Mouse (Mus musculus) CH12.LX (cell line): ENCODE results near the gene Cfap97d1. TPM values are rescaled to one million over a fixed set of nuclear protein-coding genes. Genes with fewer than 3 reads are reported as not detected.

Experiments
- DNase-seq: peaks from one replicate; pipeline ENCODE4 v3.0.0-alpha.2; 2013; ENCODE audit errors: extremely low read depth
- H3K27ac ChIP-seq: 2 replicates; pipeline ENCODE4 v1.5.1; 2012; ENCODE audit warnings: low read depth, mild to moderate bottlenecking, control low read depth, moderate library complexity; ENCODE audit not compliant: insufficient read depth
- H3K27me3 ChIP-seq: replicated peaks from 2 replicates; pipeline ENCODE3; 2012; ENCODE audit warnings: inconsistent platforms
- H3K36me3 ChIP-seq, 2 experiments: replicated peaks in 1 of 2; 2 replicates each; pipeline versions ENCODE3 to v1.6.1; 2012; ENCODE audit warnings: inconsistent platforms in 1 of 2, low read length in 1 of 2, mild to moderate bottlenecking in 1 of 2, mixed read lengths in 1 of 2, moderate library complexity in 1 of 2; ENCODE audit not compliant: control insufficient read depth in 1 of 2, insufficient read depth in 1 of 2
- H3K4me1 ChIP-seq, 2 experiments: 2 replicates each; pipeline ENCODE4 v1.6.1; 2012; ENCODE audit warnings: inconsistent platforms in 1 of 2, moderate library complexity in 1 of 2; ENCODE audit not compliant: insufficient read depth in 2 of 2, control insufficient read depth in 1 of 2
- H3K4me2 ChIP-seq: 2 replicates; pipeline ENCODE4 v1.6.1; 2012; ENCODE audit warnings: low read depth, mild to moderate bottlenecking, control low read depth; ENCODE audit not compliant: poor library complexity, insufficient read depth, severe bottlenecking
- H3K4me3 ChIP-seq, 3 experiments: fragments of 150-350 bp in 1 of 3; sonication (generic) in 1 of 3; replicated peaks in 1 of 3; 2 replicates each; pipeline versions ENCODE3 to v1.5.1; 2011 to 2012; ENCODE audit warnings: low read depth in 2 of 3, low read length in 2 of 3, mild to moderate bottlenecking in 2 of 3, moderate library complexity in 2 of 3, control low read depth in 1 of 3, improper control_type of control experiment in 1 of 3, inconsistent platforms in 1 of 3, mixed read lengths in 1 of 3; ENCODE audit not compliant: poor library complexity in 1 of 3
- H3K79me2 ChIP-seq: replicated peaks from 2 replicates; pipeline ENCODE4 v1.6.1; 2012; ENCODE audit warnings: mild to moderate bottlenecking, moderate library complexity; ENCODE audit not compliant: control insufficient read depth, poor library complexity, insufficient read depth, severe bottlenecking; ENCODE audit errors: extremely low read depth
- H3K9ac ChIP-seq: 2 replicates; pipeline ENCODE4 v1.6.1; 2012; ENCODE audit warnings: low read depth, mild to moderate bottlenecking, control low read depth, moderate library complexity; ENCODE audit not compliant: insufficient read depth
- H3K9me3 ChIP-seq: replicated peaks from 2 replicates; pipeline ENCODE3; 2012; ENCODE audit warnings: low read length, inconsistent platforms, mixed read lengths
- CHD2 ChIP-seq: IDR thresholded peaks from 2 replicates; pipeline ENCODE4 v1.6.1; 2011; ENCODE audit warnings: low read length, improper control_type of control experiment
- CTCF ChIP-seq, 2 experiments: IDR thresholded peaks in 1 of 2; conservative IDR thresholded peaks in 1 of 2; 2 replicates each; pipeline ENCODE4 v1.5.1; 2011 to 2012; ENCODE audit warnings: low read depth in 2 of 2, low read length in 2 of 2, improper control_type of control experiment in 1 of 2, inconsistent platforms in 1 of 2, mild to moderate bottlenecking in 1 of 2, moderate library complexity in 1 of 2
- E2F4 ChIP-seq: IDR thresholded peaks from 2 replicates; pipeline ENCODE4 v1.6.1; 2011; ENCODE audit warnings: low read depth, low read length, improper control_type of control experiment; ENCODE audit not compliant: insufficient replicate concordance
- HCFC1 ChIP-seq: IDR thresholded peaks from 2 replicates; pipeline ENCODE4 v1.6.1; 2012; ENCODE audit warnings: low read depth, mild to moderate bottlenecking, inconsistent platforms, low read length, improper control_type of control experiment
- JUND ChIP-seq: conservative IDR thresholded peaks from 2 replicates; pipeline ENCODE4 v1.6.1; 2011; ENCODE audit warnings: low read depth, low read length, improper control_type of control experiment
- MAFK ChIP-seq: IDR thresholded peaks from 2 replicates; pipeline ENCODE4 v1.6.1; 2011; ENCODE audit warnings: low read length, improper control_type of control experiment; ENCODE audit not compliant: insufficient replicate concordance
- MAZ ChIP-seq: IDR thresholded peaks from 2 replicates; pipeline ENCODE4 v1.6.1; 2012; ENCODE audit warnings: low read depth, mild to moderate bottlenecking, inconsistent platforms, low read length, improper control_type of control experiment, moderate library complexity
- SIN3A ChIP-seq: IDR thresholded peaks from 2 replicates; pipeline ENCODE4 v1.6.1; 2012; ENCODE audit warnings: low read length, improper control_type of control experiment, inconsistent platforms
- TBP ChIP-seq: conservative IDR thresholded peaks from 2 replicates; pipeline ENCODE4 v1.6.1; 2011; ENCODE audit warnings: low read depth, low read length, improper control_type of control experiment
- TCF12 ChIP-seq: IDR thresholded peaks from 2 replicates; pipeline ENCODE4 v1.6.1; 2014; ENCODE audit warnings: low read depth, mild to moderate bottlenecking, inconsistent platforms, low read length, improper control_type of control experiment
- USF1 ChIP-seq: IDR thresholded peaks from 2 replicates; pipeline ENCODE4 v1.6.1; 2014; ENCODE audit warnings: low read depth, mild to moderate bottlenecking, inconsistent platforms, low read length, improper control_type of control experiment
- ZNF384 ChIP-seq: IDR thresholded peaks from 2 replicates; pipeline ENCODE4 v1.6.1; 2012; ENCODE audit warnings: low read depth, low read length, improper control_type of control experiment, inconsistent platforms
- dilution Hi-C: fragments of 300-500 bp; cut with MboI; formaldehyde crosslinking; loops from 2 replicates; pipeline ENCODE4 v1.14.3; 2020; ENCODE audit warnings: low sequenced_read_pairs; ENCODE audit not compliant: extremely low pct_unique_long_range_greater_than_20kb, extremely low pct_ligation_motif_present
- in situ Hi-C: fragments of 300-500 bp; cut with MboI; formaldehyde crosslinking; loops from 3 replicates; pipeline ENCODE4 v1.14.3; 2019; ENCODE audit warnings: low sequenced_read_pairs, low pct_ligation_motif_present, low pct_unique_long_range_greater_than_20kb, mixed read lengths
- polyA plus RNA-seq: library from polyadenylated mRNA; unstranded; fragments of >175 nt; gene quantifications from 2 replicates; pipeline ENCODE4 v1.2.1, GENCODE M21; 2012; ENCODE audit warnings: low read depth; ENCODE audit not compliant: insufficient read length
- total RNA-seq, 2 experiments: library from RNA; depleted of rRNA; stranded (reverse); fragments of 300-350 nt in 1 of 2; fragments of >200 nt in 1 of 2; gene quantifications; 2 replicates each; pipeline ENCODE4 v1.2.3; 2012 to 2014

Cfap97d1 gene
- total and polyA plus RNA-seq, 3 experiments, result not detected

GRCm38 (mm10) chr11:102010140-102010539 lies 26.1 kb downstream of the Cfap97d1 start:
- Histone ChIP-seq H3K27ac (no peak overlapping the region), H3K4me2 (no peak overlapping the region), H3K79me2 (no peaks in the 10 kb centered on the region), H3K9ac (no peak overlapping the region), H3K4me1 (peaks cover 0 to 11% of the 10 kb centered on the region in 2 experiments; a peak in 2 of 4 replicates), H3K27me3 (peaks cover 96% of the 10 kb centered on the region), H3K9me3 (no peaks in the 10 kb centered on the region), H3K4me3 (no peak overlapping the region), H3K36me3 (no peaks in the 10 kb centered on the region)
- no peak for DNase-seq
- dilution Hi-C loops (no loop called here), in situ Hi-C loops (no loop called here)
- TF ChIP-seq CHD2 (no peak), SIN3A (no peak), HCFC1 (no peak), TCF12 (no peak)

GRCm38 (mm10) chr11:102011510-102011909 lies 27.4 kb downstream of the Cfap97d1 start:
- in situ Hi-C loops, result no loop called here
- Histone ChIP-seq H3K4me2 (no peak overlapping the region), H3K27me3 (peaks cover 97% of the 10 kb centered on the region), H3K4me1 (peaks cover 0 to 16% of the 10 kb centered on the region in 2 experiments; a peak in 2 of 4 replicates), H3K9ac (no peak overlapping the region), H3K4me3 (no peak overlapping the region), H3K79me2 (no peaks in the 10 kb centered on the region), H3K9me3 (no peaks in the 10 kb centered on the region), H3K27ac (no peak overlapping the region), H3K36me3 (no peaks in the 10 kb centered on the region)
- dilution Hi-C loops, result no loop called here
- no peak for DNase-seq
- TF ChIP-seq MAFK, result no peak
- no peak for TF ChIP-seq USF1
- no peak for TF ChIP-seq TBP
- TF ChIP-seq SIN3A, result no peak
- TF ChIP-seq JUND, result no peak
- no peak for TF ChIP-seq E2F4
- TF ChIP-seq MAZ, result no peak

- dilution Hi-C loops (no loop called here), in situ Hi-C loops (no loop called here)
- Histone ChIP-seq H3K27ac (no peak overlapping the region), H3K4me3 (no peak overlapping the region), H3K79me2 (no peaks in the 10 kb centered on the region), H3K9me3 (peaks cover 3% of the 10 kb centered on the region), H3K9ac (no peak overlapping the region), H3K4me1 (peaks cover 0 to 16% of the 10 kb centered on the region in 2 experiments; a peak in 2 of 4 replicates), H3K36me3 (no peaks in the 10 kb centered on the region), H3K27me3 (peaks cover 92% of the 10 kb centered on the region), H3K4me2 (no peak overlapping the region)
- TF ChIP-seq ZNF384, result no peak
- 0 out of 4 replicates have a peak, but pooled peaks of 1 of the 2 experiments have one; percentile 14 for TF ChIP-seq CTCF (conservative IDR thresholded peaks at IDR 0.05 in 1 of 2, IDR thresholded peaks at IDR 0.05 in 1 of 2; ENCODE audit: low read depth in 2 of 2, low read length in 2 of 2)
- no peak for DNase-seq
Observed at GRCm38 (mm10) chr11:102013201-102013600, 29.1 kb downstream of the Cfap97d1 start.
